Mouse (Mus musculus) erythroblast, embryonic 14.5 days (primary cell): ENCODE data around the gene Mcub. TPM values are rescaled to one million over a fixed set of nuclear protein-coding genes. Genes with fewer than 3 reads are reported as not detected.

ENCODE experiments used
- H3K27me3 ChIP-seq: 2 replicates; pipeline ENCODE4 v1.6.1; 2012; ENCODE audit warnings: inconsistent platforms; ENCODE audit not compliant: control insufficient read depth
- H3K36me3 ChIP-seq: 2 replicates; pipeline ENCODE4 v1.6.1; 2012; ENCODE audit warnings: mild to moderate bottlenecking, inconsistent platforms; ENCODE audit not compliant: control insufficient read depth
- H3K4me1 ChIP-seq: 2 replicates; pipeline ENCODE4 v1.6.1; 2012; ENCODE audit warnings: inconsistent platforms; ENCODE audit not compliant: control insufficient read depth
- H3K4me3 ChIP-seq: replicated peaks from 2 replicates; pipeline ENCODE3; 2012; ENCODE audit warnings: moderate library complexity, mild to moderate bottlenecking, inconsistent platforms
- H3K9me3 ChIP-seq: 2 replicates; pipeline ENCODE4 v1.6.1; 2012; ENCODE audit warnings: low read length, inconsistent platforms, mixed read lengths; ENCODE audit not compliant: control insufficient read depth
- GATA1 ChIP-seq: IDR thresholded peaks from 2 replicates; pipeline ENCODE4 v1.6.1; 2012; ENCODE audit warnings: low read length, inconsistent platforms, mixed read lengths
- TAL1 ChIP-seq: IDR thresholded peaks from 3 replicates; pipeline ENCODE4 v1.6.1; 2012; ENCODE audit warnings: low read length, inconsistent platforms, mixed read lengths
- polyA plus RNA-seq: library from polyadenylated mRNA; stranded (reverse); fragments of >175 nt; gene quantifications from 2 replicates; pipeline ENCODE4 v1.2.3, GENCODE M21; 2012

Gene Mcub
- polyA plus RNA-seq, 1 experiment: 4.8 TPM

- no peak for TF ChIP-seq GATA1
- no peak for TF ChIP-seq TAL1
- peaks cover 54% of the 10 kb centered on the region for H3K36me3 ChIP-seq
- H3K4me3 ChIP-seq: no peak overlapping the region
- H3K27me3 ChIP-seq: no peaks in the 10 kb centered on the region
- H3K9me3 ChIP-seq: no peaks in the 10 kb centered on the region
- H3K4me1 ChIP-seq: no peaks in the 10 kb centered on the region
Observed at GRCm38 (mm10) chr3:129912025-129912424, 58.0 kb downstream of the Mcub start.

- TF ChIP-seq TAL1 (no peak), GATA1 (no peak)
- Histone ChIP-seq H3K36me3 (peaks cover 21% of the 10 kb centered on the region), H3K9me3 (no peaks in the 10 kb centered on the region), H3K27me3 (no peaks in the 10 kb centered on the region), H3K4me3 (no peak overlapping the region), H3K4me1 (peaks cover 37% of the 10 kb centered on the region)
Observed at GRCm38 (mm10) chr3:129904381-129905132, 65.4 kb downstream of the Mcub start.

- no peaks in the 10 kb centered on the region for H3K9me3 ChIP-seq
- peaks cover 18% of the 10 kb centered on the region for H3K36me3 ChIP-seq
- no peak overlapping the region for H3K4me3 ChIP-seq
- peaks cover 39% of the 10 kb centered on the region for H3K4me1 ChIP-seq
- TF ChIP-seq GATA1: no peak
- TF ChIP-seq TAL1: no peak
- H3K27me3 ChIP-seq: no peaks in the 10 kb centered on the region
Observed at GRCm38 (mm10) chr3:129903866-129904265, 66.1 kb downstream of the Mcub start.

GRCm38 (mm10) chr3:129903369-129903768 lies 66.6 kb downstream of the Mcub start:
- Histone ChIP-seq H3K27me3 (no peaks in the 10 kb centered on the region), H3K4me3 (no peak overlapping the region), H3K9me3 (no peaks in the 10 kb centered on the region), H3K4me1 (peaks cover 44% of the 10 kb centered on the region), H3K36me3 (peaks cover 17% of the 10 kb centered on the region)
- TF ChIP-seq TAL1: no peak
- no peak for TF ChIP-seq GATA1

- TF ChIP-seq GATA1 (no peak), TAL1 (no peak)
- Histone ChIP-seq H3K36me3 (peaks cover 25% of the 10 kb centered on the region), H3K27me3 (no peaks in the 10 kb centered on the region), H3K4me1 (peaks cover 51% of the 10 kb centered on the region), H3K4me3 (peak within 1 kb of the TSS; percentile 83), H3K9me3 (no peaks in the 10 kb centered on the region)
Observed at GRCm38 (mm10) chr3:129901271-129901809, 68.7 kb downstream of the Mcub start, which contains the start of gene Casp6. Gene Casp6 (plus strand): TSS chr3:129901425.

GRCm38 (mm10) chr3:129898886-129899285 lies 71.1 kb downstream of the Mcub start:
- H3K27me3 ChIP-seq: no peaks in the 10 kb centered on the region
- peaks cover 32% of the 10 kb centered on the region for H3K36me3 ChIP-seq
- peaks cover 45% of the 10 kb centered on the region for H3K4me1 ChIP-seq
- TF ChIP-seq GATA1 (no peak), TAL1 (no peak)
- H3K9me3 ChIP-seq: no peaks in the 10 kb centered on the region
- H3K4me3 ChIP-seq: no peak overlapping the region

GRCm38 (mm10) chr3:129896591-129896990 lies 73.4 kb downstream of the Mcub start:
- peaks cover 28% of the 10 kb centered on the region for H3K4me1 ChIP-seq

GRCm38 (mm10) chr3:129893143-129893542 lies 76.9 kb downstream of the Mcub start:
- H3K4me3 ChIP-seq: no peak overlapping the region
- TF ChIP-seq GATA1: no peak
- TF ChIP-seq TAL1: no peak
- H3K36me3 ChIP-seq: peaks cover 73% of the 10 kb centered on the region

More at GRCm38 (mm10) chr3:129896591-129896990, 73.4 kb downstream of the Mcub start:
- peaks cover 53% of the 10 kb centered on the region for H3K36me3 ChIP-seq
- TF ChIP-seq TAL1 (no peak), GATA1 (no peak)
- no peak overlapping the region for H3K4me3 ChIP-seq
- no peaks in the 10 kb centered on the region for H3K9me3 ChIP-seq
- no peaks in the 10 kb centered on the region for H3K27me3 ChIP-seq

GRCm38 (mm10) chr3:129892003-129892402 lies 78.0 kb downstream of the Mcub start:
- no peaks in the 10 kb centered on the region for H3K9me3 ChIP-seq
- TF ChIP-seq TAL1 (no peak), GATA1 (no peak)
- H3K36me3 ChIP-seq: peaks cover 70% of the 10 kb centered on the region
- H3K4me3 ChIP-seq: no peak overlapping the region
- no peaks in the 10 kb centered on the region for H3K27me3 ChIP-seq
- H3K4me1 ChIP-seq: peaks cover 16% of the 10 kb centered on the region

More at GRCm38 (mm10) chr3:129893143-129893542, 76.9 kb downstream of the Mcub start:
- no peaks in the 10 kb centered on the region for H3K9me3 ChIP-seq
- no peaks in the 10 kb centered on the region for H3K27me3 ChIP-seq
- H3K4me1 ChIP-seq: peaks cover 13% of the 10 kb centered on the region
